Mouse (Mus musculus) lung, embryonic 16.5 days (tissue): ENCODE measurements at regions not wholly inside any gene's neighbourhood (a gene's known extent, or its start where the extent isn't known, plus 50 kb on each side); places are given as distances from the start of the nearest gene placed in this dataset.

Experiments
- ATAC-seq: fragments of 200-750 bp; cut with Nextera tagmentation; 2 replicates; pipeline ENCODE4 v1.8.0; 2017; ENCODE audit warnings: low read depth, mild to moderate bottlenecking, moderate library complexity
- H3K27ac ChIP-seq: fragments of 300-500 bp; sonication (generic); 2 replicates; pipeline ENCODE4 v1.5.1; 2014; ENCODE audit warnings: mild to moderate bottlenecking, control low read depth, low read length
- H3K27me3 ChIP-seq: fragments of 300-500 bp; sonication (generic); 2 replicates; pipeline ENCODE4 v1.6.1; 2014; ENCODE audit warnings: low read depth, low read length, mixed read lengths; ENCODE audit not compliant: control insufficient read depth, insufficient read depth
- H3K36me3 ChIP-seq: fragments of 300-500 bp; sonication (generic); 2 replicates; pipeline ENCODE4 v1.6.1; 2014; ENCODE audit warnings: low read length; ENCODE audit not compliant: control insufficient read depth, insufficient read depth
- H3K4me1 ChIP-seq: fragments of 300-500 bp; sonication (generic); replicated peaks from 2 replicates; pipeline ENCODE4 v1.6.1; 2014; ENCODE audit warnings: low read length, mixed read lengths; ENCODE audit not compliant: control insufficient read depth, insufficient read depth
- H3K4me2 ChIP-seq: fragments of 300-500 bp; sonication (generic); 2 replicates; pipeline ENCODE4 v1.6.1; 2014; ENCODE audit warnings: low read depth, low read length, control low read depth
- H3K4me3 ChIP-seq: fragments of 300-500 bp; sonication (generic); 2 replicates; pipeline ENCODE4 v1.5.1; 2014; ENCODE audit warnings: mild to moderate bottlenecking, low read length, control low read depth
- H3K9ac ChIP-seq: fragments of 300-500 bp; sonication (generic); 2 replicates; pipeline ENCODE4 v1.6.1; 2014; ENCODE audit warnings: low read length, control low read depth
- H3K9me3 ChIP-seq: fragments of 300-500 bp; sonication (generic); 2 replicates; pipeline ENCODE4 v1.6.1; 2016; ENCODE audit warnings: low read length; ENCODE audit not compliant: control insufficient read depth
- WGBS: fragments of 180-500 bp; shearing (Covaris S2); extraction: QIAGEN DNeasy Blood & Tissue Kit; methylation state at CpG from one replicate; pipeline ENCODE4 v1.1.7; 2014; 5-methylcytosine and 5-hydroxymethylcytosine counted together

DNA sequence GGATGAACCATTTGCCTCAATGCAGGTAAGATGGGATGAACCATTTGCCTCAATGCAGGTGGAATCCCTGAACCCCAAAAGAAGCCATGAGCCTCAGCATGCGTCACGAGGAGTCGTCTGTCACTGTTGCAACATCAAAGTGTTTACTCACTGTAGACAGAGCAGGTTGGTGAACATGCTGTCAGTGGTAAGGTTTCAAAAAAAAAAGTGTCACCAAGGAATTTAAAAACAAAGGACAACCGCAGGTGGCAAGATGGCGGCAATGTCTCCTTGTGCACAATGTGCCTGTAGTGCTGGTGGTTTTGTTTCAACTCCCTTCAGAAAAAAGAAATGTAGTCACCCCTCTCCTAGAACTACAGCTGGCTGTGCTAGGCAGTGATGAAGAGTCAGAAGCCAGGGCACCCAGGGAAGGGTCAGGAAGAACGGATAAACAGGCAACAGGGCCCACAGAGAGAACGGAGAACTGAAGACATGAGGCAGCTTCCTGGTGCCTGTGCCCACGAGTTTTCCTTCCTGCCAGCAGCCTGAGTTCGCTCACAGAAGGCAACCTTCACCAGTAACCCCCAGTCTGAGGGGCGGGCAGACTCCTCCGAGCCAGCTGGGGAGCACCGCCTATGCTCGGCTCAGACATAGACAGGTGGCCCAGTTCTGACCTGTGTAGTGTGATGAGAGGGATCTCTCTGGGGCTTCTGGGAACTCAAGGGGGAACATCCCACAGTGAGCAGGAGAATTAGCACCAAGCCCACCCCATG is 223.9 kb downstream of the Bcl11b start:
- 78% methylated on average over 13 of the region's 13 CpGs for WGBS
- H3K36me3 ChIP-seq: no peaks in the 10 kb centered on the region
- no peaks in the 10 kb centered on the region for H3K27me3 ChIP-seq
- H3K4me1 ChIP-seq: no peaks in the 10 kb centered on the region
- H3K4me2 ChIP-seq: no peak overlapping the region
- H3K9me3 ChIP-seq: no peaks in the 10 kb centered on the region
- no peak overlapping the region for H3K4me3 ChIP-seq
- no peak for ATAC-seq
- no peak overlapping the region for H3K9ac ChIP-seq
- H3K27ac ChIP-seq: no peak overlapping the region

GRCm38 (mm10) chr12:107782147-107782546 is 221.3 kb downstream of the Bcl11b start:
- H3K4me3 ChIP-seq: no peak overlapping the region
- no peaks in the 10 kb centered on the region for H3K36me3 ChIP-seq
- ATAC-seq: no peak
- no peak overlapping the region for H3K4me2 ChIP-seq
- 67% methylated on average over 3 of the region's 3 CpGs for WGBS
- no peak overlapping the region for H3K27ac ChIP-seq
- no peak overlapping the region for H3K9ac ChIP-seq
- H3K9me3 ChIP-seq: no peaks in the 10 kb centered on the region
- H3K4me1 ChIP-seq: no peaks in the 10 kb centered on the region
- H3K27me3 ChIP-seq: no peaks in the 10 kb centered on the region

DNA sequence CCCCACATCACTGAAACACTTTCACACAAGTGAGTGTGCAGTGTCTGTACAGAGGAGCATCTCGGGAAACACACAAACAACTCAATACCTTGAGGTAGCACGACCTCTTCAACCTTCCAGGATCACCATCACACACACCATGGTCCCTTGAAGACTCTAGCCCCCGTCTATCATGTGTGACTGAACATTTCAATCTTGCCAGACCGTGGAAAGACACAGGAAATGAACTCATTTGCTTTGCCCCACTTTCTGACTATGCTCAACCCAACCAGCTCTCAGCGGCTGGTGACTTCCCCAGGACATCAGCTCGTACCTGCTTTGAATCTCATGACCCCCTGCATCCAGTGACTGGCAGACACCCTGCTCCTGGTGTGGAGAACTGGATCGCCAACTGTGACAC is 219.6 kb downstream of the Bcl11b start:
- Histone ChIP-seq H3K36me3 (no peaks in the 10 kb centered on the region), H3K27ac (no peak overlapping the region), H3K9me3 (no peaks in the 10 kb centered on the region), H3K4me1 (no peaks in the 10 kb centered on the region), H3K9ac (no peak overlapping the region), H3K4me3 (no peak overlapping the region), H3K4me2 (no peak overlapping the region), H3K27me3 (no peaks in the 10 kb centered on the region)
- ATAC-seq: no peak
- WGBS: 66% methylated on average over 7 of the region's 7 CpGs

DNA sequence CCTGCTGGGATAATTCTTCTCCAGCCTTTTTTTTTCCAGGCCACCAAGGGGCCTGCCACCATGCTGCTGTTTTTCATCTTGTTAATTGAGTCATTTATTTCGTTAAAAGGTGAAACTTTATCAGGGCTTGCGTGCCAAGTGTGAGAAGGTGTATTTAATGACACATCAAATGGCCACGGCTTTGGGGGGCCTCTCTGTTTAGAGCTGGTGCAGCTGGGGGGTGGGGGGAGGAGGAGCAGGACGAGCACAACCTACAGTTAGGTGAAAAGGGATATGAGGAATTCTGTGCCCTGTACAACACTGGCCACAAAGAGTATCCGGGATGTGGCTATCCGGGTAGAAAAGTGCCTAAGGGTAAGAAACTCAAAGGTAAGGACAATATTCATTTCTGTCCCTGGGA is 213.6 kb downstream of the Bcl11b start:
- Histone ChIP-seq H3K9ac (no peak overlapping the region), H3K36me3 (no peaks in the 10 kb centered on the region), H3K4me3 (no peak overlapping the region), H3K27ac (no peak overlapping the region), H3K27me3 (no peaks in the 10 kb centered on the region), H3K4me2 (no peak overlapping the region), H3K9me3 (no peaks in the 10 kb centered on the region), H3K4me1 (no peaks in the 10 kb centered on the region)
- no peak for ATAC-seq
- WGBS: 46% methylated on average over 6 of the region's 6 CpGs

DNA sequence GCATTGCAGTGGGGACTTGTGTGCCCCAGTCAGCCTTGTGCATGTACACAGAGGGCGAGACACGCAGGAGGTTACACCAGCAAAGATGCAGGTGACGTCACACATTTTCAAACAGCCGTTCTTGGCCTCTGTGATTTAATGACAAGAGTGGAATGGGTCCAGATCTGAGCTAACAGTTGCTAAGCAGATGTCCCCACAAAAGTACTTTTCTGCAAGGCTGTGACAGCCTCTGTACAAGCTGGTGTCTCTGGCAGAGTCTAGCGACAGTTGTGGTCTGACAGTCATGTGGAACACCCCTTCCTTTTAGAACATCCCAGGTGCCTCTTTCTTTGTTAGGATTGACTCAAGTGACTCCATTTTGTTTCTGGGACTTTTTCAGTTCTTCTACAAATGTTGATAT is 203.1 kb downstream of the Bcl11b start:
- Histone ChIP-seq H3K9ac (no peak overlapping the region), H3K9me3 (no peaks in the 10 kb centered on the region), H3K27ac (no peak overlapping the region), H3K27me3 (no peaks in the 10 kb centered on the region), H3K4me1 (no peaks in the 10 kb centered on the region), H3K36me3 (no peaks in the 10 kb centered on the region), H3K4me3 (no peak overlapping the region), H3K4me2 (no peak overlapping the region)
- ATAC-seq: no peak
- WGBS: 78% methylated on average over 5 of the region's 5 CpGs

DNA sequence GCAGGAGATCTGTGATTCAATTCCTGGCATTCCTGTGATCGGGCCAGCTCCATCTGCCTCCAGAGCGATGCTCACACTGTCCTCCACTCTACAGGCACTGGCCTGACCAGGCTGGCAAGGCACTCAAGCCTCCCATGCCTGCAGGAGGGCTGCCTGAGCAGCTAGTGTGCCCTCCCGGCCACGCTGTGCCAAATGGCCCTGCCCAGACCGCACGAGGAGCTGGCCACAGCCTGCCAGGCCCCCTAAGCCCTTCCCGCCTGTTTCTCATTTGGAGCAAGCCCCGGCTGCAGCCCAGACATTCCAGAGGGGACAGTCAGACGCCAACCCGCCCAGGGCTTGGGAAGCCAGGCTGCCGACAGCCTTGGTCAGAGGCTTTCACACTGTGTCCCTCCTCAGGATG is 195.8 kb downstream of the Bcl11b start:
- Histone ChIP-seq H3K9me3 (no peaks in the 10 kb centered on the region), H3K27me3 (no peaks in the 10 kb centered on the region), H3K4me3 (no peak overlapping the region), H3K4me1 (peaks cover 6% of the 10 kb centered on the region; the same call in 1 of the 2 replicates), H3K4me2 (no peak overlapping the region), H3K9ac (no peak overlapping the region), H3K36me3 (no peaks in the 10 kb centered on the region), H3K27ac (no peak overlapping the region)
- 5% methylated on average over 11 of the region's 11 CpGs for WGBS
- ATAC-seq: 0 out of 2 replicates have a peak, but pooled peaks have one; percentile 23

GRCm38 (mm10) chr12:107808158-107808715 is 195.2 kb downstream of the Bcl11b start:
- Histone ChIP-seq H3K9ac (no peak overlapping the region), H3K4me1 (peaks cover 6% of the 10 kb centered on the region; the same call in 1 of the 2 replicates), H3K4me3 (no peak overlapping the region), H3K4me2 (no peak overlapping the region), H3K27ac (no peak overlapping the region), H3K36me3 (no peaks in the 10 kb centered on the region), H3K27me3 (no peaks in the 10 kb centered on the region), H3K9me3 (no peaks in the 10 kb centered on the region)
- 53% methylated on average over 9 of the region's 9 CpGs for WGBS
- no peak for ATAC-seq

DNA sequence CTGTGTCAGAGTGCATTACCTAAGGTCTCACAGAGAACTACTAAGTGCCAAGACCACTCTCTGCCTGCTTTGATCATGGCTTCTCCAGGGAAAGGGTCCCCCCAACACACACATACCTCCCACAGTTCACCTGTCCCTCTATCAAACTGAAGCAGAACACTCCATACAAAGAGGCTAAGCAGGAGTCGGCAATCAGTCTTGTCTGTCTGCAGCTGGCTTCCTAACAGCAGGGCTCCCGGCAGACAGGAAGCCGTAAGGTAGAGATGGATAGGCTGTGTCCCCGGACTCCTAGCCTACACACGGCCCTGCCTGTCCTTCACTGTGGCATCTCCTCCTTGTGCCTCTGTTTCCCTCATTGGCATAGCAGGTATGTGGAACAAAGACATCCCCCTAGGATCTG is 192.2 kb downstream of the Bcl11b start:
- no peak overlapping the region for H3K4me2 ChIP-seq
- H3K27ac ChIP-seq: no peak overlapping the region
- no peaks in the 10 kb centered on the region for H3K36me3 ChIP-seq
- H3K9me3 ChIP-seq: no peaks in the 10 kb centered on the region
- H3K9ac ChIP-seq: no peak overlapping the region
- ATAC-seq: no peak
- peaks cover 6% of the 10 kb centered on the region; the same call in 1 of the 2 replicates for H3K4me1 ChIP-seq
- H3K4me3 ChIP-seq: no peak overlapping the region
- 26% methylated on average over 5 of the region's 5 CpGs for WGBS
- H3K27me3 ChIP-seq: no peaks in the 10 kb centered on the region

DNA sequence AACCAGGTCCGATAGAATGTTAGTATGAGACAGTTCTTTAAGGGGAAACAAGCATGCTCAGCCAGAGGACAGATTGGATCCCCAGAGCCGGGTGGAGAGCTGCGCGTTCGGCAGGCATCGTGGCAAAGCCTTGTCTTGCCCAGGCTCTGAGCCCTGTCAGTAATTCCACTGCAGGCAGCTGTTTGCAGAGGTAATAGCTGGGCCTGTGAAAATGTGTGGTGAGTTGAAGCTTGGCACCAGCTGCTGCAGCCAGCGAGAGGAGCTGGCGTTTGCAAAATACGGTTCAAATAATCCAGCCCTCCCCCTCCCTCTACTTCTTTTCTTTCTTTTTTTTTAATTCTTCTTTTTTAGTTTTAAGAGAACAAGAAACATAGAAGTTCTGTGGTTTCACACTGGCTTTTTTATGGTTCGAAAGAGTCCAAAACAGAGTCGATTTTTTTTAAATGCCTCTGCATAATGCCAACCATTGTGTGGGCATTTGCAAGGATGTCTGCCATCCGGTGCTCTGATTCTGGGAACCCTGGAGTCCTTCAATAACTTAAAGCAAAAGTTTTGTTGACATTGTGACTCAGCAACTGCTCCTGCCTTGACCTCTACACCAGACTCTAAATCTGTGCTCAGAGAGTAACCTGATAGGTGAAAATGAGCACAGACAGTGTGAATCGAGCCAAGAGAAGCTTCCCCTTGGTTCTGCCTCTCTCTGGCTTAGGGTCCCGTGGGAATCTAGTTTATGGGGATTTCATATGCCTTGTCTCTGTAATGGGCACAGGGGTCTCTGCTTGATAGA is 190.7 kb downstream of the Bcl11b start:
- ATAC-seq: peak; percentile 62; the same call in 1 of the 2 replicates
- no peaks in the 10 kb centered on the region for H3K36me3 ChIP-seq

More for the DNA sequence above, 190.7 kb downstream of the Bcl11b start:
- WGBS: 51% methylated on average over 14 of the region's 14 CpGs
- H3K4me1 ChIP-seq: peaks cover 4% of the 10 kb centered on the region; the same call in 1 of the 2 replicates
- H3K9ac ChIP-seq: no peak overlapping the region
- H3K27me3 ChIP-seq: no peaks in the 10 kb centered on the region
- H3K27ac ChIP-seq: peak overlapping the region; percentile 29
- no peak overlapping the region for H3K4me3 ChIP-seq
- no peak overlapping the region for H3K4me2 ChIP-seq
- no peaks in the 10 kb centered on the region for H3K9me3 ChIP-seq
